Mouse (Mus musculus) testis, adult 2 months (tissue): Measurements from ENCODE around the gene Hcrtr1.

ENCODE experiments used
- CTCF ChIP-seq: fragments of 200-500 bp; IDR thresholded peaks from 2 replicates; pipeline ENCODE4 v1.5.1; 2012; ENCODE audit warnings: low read depth, mild to moderate bottlenecking, inconsistent platforms, low read length, moderate library complexity; ENCODE audit not compliant: control insufficient read depth, insufficient read depth, insufficient replicate concordance
- POLR2A ChIP-seq: fragments of 200-500 bp; IDR thresholded peaks from 2 replicates; pipeline ENCODE4 v1.6.1; 2012; ENCODE audit warnings: low read depth, mild to moderate bottlenecking, inconsistent platforms, low read length, moderate library complexity; ENCODE audit not compliant: control insufficient read depth

DNA sequence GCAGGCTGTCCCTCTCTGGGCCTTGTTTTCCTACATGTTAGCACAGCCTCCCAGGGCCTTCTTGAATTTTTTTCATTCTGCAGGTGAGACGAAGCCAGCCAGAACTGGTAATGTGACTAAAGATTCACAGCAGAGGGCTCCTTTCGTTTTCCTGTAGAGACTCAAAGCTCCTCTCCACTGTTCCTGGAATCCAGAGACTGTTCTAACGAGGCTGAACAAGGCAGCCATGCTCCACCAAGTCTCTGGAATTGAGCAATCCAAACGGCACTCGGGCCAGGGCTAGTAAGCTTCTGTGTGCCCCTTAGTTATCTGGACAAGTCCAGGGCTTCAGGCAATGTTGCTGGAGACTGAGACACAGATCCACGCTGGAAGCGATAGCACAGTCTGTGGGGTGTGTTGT lies 38.4 kb upstream of the Hcrtr1 start:
- TF ChIP-seq CTCF (no peak), POLR2A (no peak)
